Mouse (Mus musculus) cerebellum, postnatal 14 days (tissue): ENCODE measurements at regions not wholly inside any gene's neighbourhood (a gene's known extent, or its start where the extent isn't known, plus 50 kb on each side); places are given as distances from the start of the nearest gene placed in this dataset.

ENCODE experiments used
- DNase-seq, 2 experiments: peaks; one replicate each; pipeline ENCODE4 v3.0.0; 2021; ENCODE audit warnings: mixed read lengths in 2 of 2

DNA sequence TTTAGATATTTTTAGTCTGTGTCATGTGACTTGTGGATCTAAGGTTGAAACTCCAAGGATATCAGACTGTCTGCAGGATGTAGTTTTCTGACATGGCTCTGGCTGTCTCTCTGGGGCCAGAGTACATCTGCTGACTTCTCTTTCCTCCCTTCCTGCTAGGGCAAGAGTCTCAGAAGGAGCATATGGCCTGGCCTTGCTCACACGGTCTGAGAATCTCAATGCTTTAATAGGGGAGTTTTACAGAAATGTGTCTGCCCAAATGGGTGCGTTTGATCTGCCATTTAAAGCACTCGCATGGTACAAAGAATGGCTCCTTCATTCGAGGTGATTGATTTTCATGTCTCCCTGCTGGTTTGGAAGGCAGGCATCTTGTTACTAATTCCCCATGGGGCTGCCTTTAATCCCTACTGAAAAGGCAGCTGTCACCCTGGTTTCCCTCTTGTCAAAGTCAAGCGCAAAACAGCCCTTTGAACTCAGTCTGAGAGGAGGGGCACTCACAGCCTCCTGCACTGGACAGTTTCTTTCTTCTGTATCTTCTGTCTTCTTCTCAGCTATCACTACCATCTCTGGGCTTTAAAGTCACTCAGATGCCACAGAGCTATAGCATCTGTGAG lies 199.7 kb upstream of the Eef2kmt start:
- no peak for DNase-seq

- no peak for DNase-seq
Observed at GRCm38 (mm10) chr16:5454243-5454642, 198.5 kb upstream of the Eef2kmt start.

GRCm38 (mm10) chr16:5452971-5453370 lies 197.2 kb upstream of the Eef2kmt start:
- no peak for DNase-seq

GRCm38 (mm10) chr16:5445776-5446175 lies 190.0 kb upstream of the Eef2kmt start:
- no peak for DNase-seq

GRCm38 (mm10) chr16:5444785-5445184 lies 189.0 kb upstream of the Eef2kmt start:
- no peak for DNase-seq

- peak in 1 of 2 experiments; percentile 37 for DNase-seq
Observed at GRCm38 (mm10) chr16:5439717-5440116, 183.9 kb upstream of the Eef2kmt start.

DNA sequence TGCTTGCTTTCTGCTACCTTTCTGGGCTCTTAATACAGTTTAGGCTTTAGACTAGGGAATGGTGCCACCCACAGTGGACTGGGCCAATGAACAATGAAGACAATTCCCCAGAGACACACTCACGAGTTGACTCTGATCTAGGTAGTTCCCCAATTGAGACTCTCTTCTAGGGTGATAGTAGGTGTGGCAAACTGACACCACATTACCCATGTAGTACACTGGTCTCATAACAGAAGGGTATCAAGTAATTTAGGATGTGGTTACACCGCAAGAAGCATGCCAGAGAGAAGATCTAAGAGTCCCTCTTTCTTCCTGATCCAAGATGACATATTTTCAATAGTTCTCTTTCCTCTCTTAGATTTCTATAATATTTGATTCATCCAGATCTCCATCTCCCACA lies 182.6 kb upstream of the Eef2kmt start:
- no peak for DNase-seq

GRCm38 (mm10) chr16:5431689-5432088 lies 175.9 kb upstream of the Eef2kmt start:
- no peak for DNase-seq

- DNase-seq, result peak; percentile 89 to 91
Observed at GRCm38 (mm10) chr16:5431111-5431510, 175.3 kb upstream of the Eef2kmt start.

- no peak for DNase-seq
Observed at GRCm38 (mm10) chr16:5429466-5429865, 173.7 kb upstream of the Eef2kmt start.

DNA sequence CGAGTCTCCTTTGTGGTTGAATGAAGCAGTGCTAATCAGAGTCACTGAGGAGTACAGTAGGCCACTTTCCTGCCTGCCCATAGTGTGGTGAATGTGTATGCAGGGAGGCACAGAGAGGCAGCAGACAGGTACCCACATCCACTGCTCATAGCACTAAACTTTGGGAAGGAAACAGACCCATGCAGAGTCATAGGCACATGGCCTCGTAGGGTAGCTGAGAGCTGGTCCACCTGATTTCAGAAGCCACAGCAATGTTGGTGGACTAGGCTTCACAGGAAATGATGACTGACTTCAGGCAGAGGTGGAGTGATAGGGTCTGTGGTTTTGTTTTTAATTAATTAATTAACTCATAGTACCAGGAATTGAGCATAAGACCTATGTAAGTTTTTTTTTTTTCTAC lies 170.1 kb upstream of the Eef2kmt start:
- no peak for DNase-seq

- peak; percentile 24 to 45 for DNase-seq
Observed at GRCm38 (mm10) chr16:5422041-5422440, 166.3 kb upstream of the Eef2kmt start.

GRCm38 (mm10) chr16:5421591-5421990 lies 165.8 kb upstream of the Eef2kmt start:
- no peak for DNase-seq

DNA sequence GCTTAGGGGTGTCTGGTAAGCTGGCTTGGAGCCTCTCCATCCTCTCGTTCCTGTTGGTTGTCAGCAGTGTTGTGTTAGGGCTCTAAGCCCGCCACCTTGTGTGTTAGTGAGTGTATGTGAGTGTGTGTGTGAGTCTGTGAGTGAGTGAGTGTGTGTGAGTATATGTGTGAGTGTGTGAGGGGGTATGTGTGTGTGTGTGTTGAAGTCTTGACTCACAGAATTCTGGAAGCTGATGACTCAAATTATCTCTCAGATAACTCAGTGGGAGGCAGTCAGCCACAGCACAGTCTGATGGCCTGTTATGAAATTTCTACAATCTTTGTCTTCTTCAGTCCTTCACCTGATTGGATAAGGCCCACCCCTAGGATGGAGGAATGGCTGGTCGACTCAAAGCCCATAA lies 163.7 kb upstream of the Eef2kmt start:
- DNase-seq, result no peak

GRCm38 (mm10) chr16:5418462-5419197 lies 162.8 kb upstream of the Eef2kmt start:
- peak; percentile 27 to 47 for DNase-seq

- DNase-seq, result no peak
Observed at GRCm38 (mm10) chr16:5415310-5415709, 159.5 kb upstream of the Eef2kmt start.

GRCm38 (mm10) chr16:5411819-5412385 lies 156.1 kb upstream of the Eef2kmt start:
- no peak for DNase-seq

DNA sequence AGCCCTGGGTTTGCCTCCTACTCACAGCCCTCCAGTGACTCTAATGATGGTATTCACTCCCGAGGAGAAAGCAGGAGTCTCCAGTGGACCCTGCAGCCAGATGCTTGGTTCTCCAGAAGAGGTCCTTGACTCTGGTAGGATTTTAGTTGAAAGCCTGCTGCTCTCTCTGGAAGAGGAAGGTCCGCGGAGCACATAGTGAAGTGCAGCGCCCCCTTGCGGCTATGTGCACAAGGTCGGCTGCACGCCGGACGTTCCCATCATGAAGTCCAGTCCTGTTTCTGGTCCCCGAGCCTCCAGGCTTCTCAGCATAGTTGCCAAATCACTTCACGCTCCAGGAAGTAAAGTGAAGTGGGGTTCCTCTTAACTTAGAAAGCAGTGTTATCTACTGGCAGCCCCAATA lies 150.9 kb upstream of the Eef2kmt start:
- peak; percentile 66 to 84 for DNase-seq

GRCm38 (mm10) chr16:5393336-5393735 lies 137.6 kb upstream of the Eef2kmt start:
- no peak for DNase-seq

- DNase-seq, result no peak
Observed at GRCm38 (mm10) chr16:5382930-5383329, 127.1 kb upstream of the Eef2kmt start.

GRCm38 (mm10) chr16:5382228-5382884 lies 126.6 kb upstream of the Eef2kmt start:
- peak in 1 of 2 experiments; percentile 17 for DNase-seq

DNA sequence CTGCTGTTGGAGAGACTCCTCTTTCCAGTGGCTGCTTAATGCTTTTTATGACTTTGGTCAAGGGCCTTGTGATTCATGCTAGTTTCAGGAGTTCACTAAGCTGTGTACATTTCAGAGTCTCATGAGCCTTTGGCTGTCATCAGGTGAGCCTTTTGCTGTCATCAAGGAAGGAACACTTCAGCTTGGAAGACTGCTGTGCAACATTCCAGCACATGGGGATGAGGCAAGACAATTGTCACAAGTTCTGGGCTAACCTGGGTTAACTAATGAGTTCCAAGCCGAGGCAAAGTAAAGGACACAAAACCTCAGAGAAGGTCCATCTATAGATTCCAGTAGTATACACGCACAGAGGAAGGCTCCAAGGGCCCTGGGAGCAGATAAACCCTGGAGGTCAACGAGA lies 124.8 kb upstream of the Eef2kmt start:
- no peak for DNase-seq

GRCm38 (mm10) chr16:5377001-5377400 lies 121.2 kb upstream of the Eef2kmt start:
- no peak for DNase-seq
